Mouse (Mus musculus): ENCODE measurements around the gene Plpp3.

- TF ChIP-seq POLR2A (IDR thresholded peaks at IDR 0.05; ENCODE audit: borderline replicate concordance, extremely low read depth, insufficient read depth, insufficient read length, poor library complexity, severe bottlenecking) (no peak), CTCF (IDR thresholded peaks at IDR 0.05; ENCODE audit: borderline replicate concordance, extremely low read depth, insufficient read depth, insufficient read length) (no peak)
Measured at GRCm38 (mm10) chr4:105265678-105266077, 108.5 kb downstream of the Plpp3 start.

Measured in brain, embryonic 14.5 days (tissue).